8 mouse cellular contexts compared by ENCODE assay signal in the genomic region with DNA sequence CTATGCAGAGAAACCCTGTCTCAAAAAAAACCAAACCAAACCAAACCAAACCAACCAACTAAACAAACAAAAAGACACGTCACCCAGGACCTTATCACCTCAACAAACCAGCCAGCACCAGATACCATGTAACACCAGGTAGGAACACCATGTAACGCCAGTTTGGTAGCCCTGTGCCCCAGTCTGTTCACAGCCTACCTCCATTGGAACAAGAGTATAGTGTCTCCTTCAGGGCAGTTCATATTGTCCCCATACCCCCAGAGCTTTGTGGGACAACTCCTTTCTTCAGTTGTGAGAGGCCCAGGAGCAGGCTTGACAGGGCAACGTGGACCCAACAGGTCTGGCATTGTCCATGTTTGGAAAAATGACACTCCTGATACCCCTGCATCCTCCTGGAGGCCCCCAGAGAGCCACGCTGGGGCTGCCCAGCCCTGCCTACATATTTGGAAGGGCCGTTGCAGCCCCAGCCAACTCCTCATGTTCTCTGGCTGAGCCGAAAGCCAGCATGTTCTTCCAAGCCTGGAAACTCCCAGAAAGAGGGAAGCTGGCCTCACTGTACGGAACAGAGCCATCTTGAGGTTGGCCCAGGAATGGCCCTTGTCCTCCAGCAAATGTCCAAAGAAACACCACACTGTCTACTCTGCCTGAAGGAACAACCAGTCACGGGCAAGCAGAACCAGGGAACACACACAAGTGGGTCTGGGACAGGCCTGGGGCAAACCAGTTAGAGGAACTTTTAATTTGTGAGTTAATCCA.
DNase-seq lines count a peak whose midpoint lies in the region; ATAC-seq lines count a peak whose summit lies in the region.

No protein-coding gene starts in this region.

- no peak overlapping the region for H3K4me2 ChIP-seq in stomach, embryonic 16.5 days (ENCODE audit: low read depth, low read length)

- peak overlapping the region; percentile 70 for H3K27ac ChIP-seq in stomach, embryonic 16.5 days (ENCODE audit: low read length)

- no peaks in the 10 kb centered on the region for H3K36me3 ChIP-seq in stomach, embryonic 16.5 days (ENCODE audit: control insufficient read depth, insufficient read depth, low read length)

- no peaks in the 10 kb centered on the region for H3K27me3 ChIP-seq in stomach, embryonic 16.5 days (ENCODE audit: control insufficient read depth, insufficient read depth, low read length)

- H3K4me1 ChIP-seq in stomach, embryonic 16.5 days (ENCODE audit: control insufficient read depth, insufficient read depth, low read length) = peaks cover 11% of the 10 kb centered on the region

- H3K9ac ChIP-seq in stomach, embryonic 16.5 days (ENCODE audit: low read length) = 0 out of 2 replicates have a peak overlapping the region, but pooled peaks have one; percentile 25

- H3K4me3 ChIP-seq in stomach, embryonic 16.5 days (replicated peaks; ENCODE audit: low read length) = no peak overlapping the region

- DNase-seq in left cerebral cortex, postnatal 14 days (ENCODE audit: low spot score in 2 of 2) = peak; percentile 44 to 52
- DNase-seq in left cerebral cortex, adult 11 months (ENCODE audit: low spot score) = no peak
- peak; percentile 49 for DNase-seq in cerebellum, adult 11 months
- DNase-seq in heart, adult 18-20 months = peak; percentile 89 to 91
- peak; percentile 51 for DNase-seq in kidney, postnatal 14 days
- DNase-seq in layer of hippocampus, adult 9-10 months (ENCODE audit: low spot score) = no peak

- 63% methylated on average over 8 of the region's 8 CpGs for WGBS in stomach, embryonic 16.5 days

- intact Hi-C loops in left cerebral cortex, postnatal 14 days (cut with DNase I) = no loop called here

- no peaks in the 10 kb centered on the region for H3K9me3 ChIP-seq in stomach, embryonic 16.5 days (replicated peaks; ENCODE audit: control insufficient read depth, low read length)

- ATAC-seq in stomach, embryonic 16.5 days (ENCODE audit: insufficient read depth, low FRiP score) = peak; percentile 45; the same call in 1 of the 2 replicates
- ATAC-seq in inflammation-experienced regulatory T-cells, adult 6 months = no peak

Comparison
In these comparisons a context has a peak if more than half of its experiments do, and no peak if none do; other contexts are left out.
1. DNase-seq: peak in left cerebral cortex, postnatal 14 days (2 of 2), cerebellum, adult 11 months (single experiment), heart, adult 18-20 months (2 of 2) and kidney, postnatal 14 days (single experiment); none in left cerebral cortex, adult 11 months (single experiment) and layer of hippocampus, adult 9-10 months (single experiment).